Mouse (Mus musculus) forebrain, postnatal 0 days (tissue): ENCODE measurements around the gene Gabrb2. TPM values are rescaled to one million over a fixed set of nuclear protein-coding genes. Genes with fewer than 3 reads are reported as not detected.

Experiments used
- ATAC-seq: fragments of 200-750 bp; cut with Nextera tagmentation; 2 replicates; pipeline ENCODE4 v1.8.0; 2017; ENCODE audit warnings: mild to moderate bottlenecking, moderate library complexity
- DNase-seq: peaks from one replicate; pipeline ENCODE4 v3.0.0-alpha.2; 2015
- H3K27ac ChIP-seq: fragments of 300-500 bp; sonication (generic); 2 replicates; pipeline ENCODE4 v1.5.1; 2014; ENCODE audit warnings: low read depth, mild to moderate bottlenecking, antibody characterized with exemption, low read length, moderate library complexity, mixed read lengths
- H3K27me3 ChIP-seq: fragments of 300-500 bp; sonication (generic); 2 replicates; pipeline ENCODE4 v1.6.1; 2014; ENCODE audit warnings: mild to moderate bottlenecking, low read length, mixed read lengths; ENCODE audit not compliant: insufficient read depth
- H3K36me3 ChIP-seq: fragments of 300-500 bp; sonication (generic); 2 replicates; pipeline ENCODE4 v1.6.1; 2014; ENCODE audit warnings: mild to moderate bottlenecking, moderate library complexity; ENCODE audit not compliant: insufficient read depth
- H3K4me1 ChIP-seq: fragments of 300-500 bp; sonication (generic); 2 replicates; pipeline ENCODE4 v1.6.1; 2014; ENCODE audit warnings: antibody characterized with exemption; ENCODE audit not compliant: insufficient read depth
- H3K4me2 ChIP-seq: fragments of 300-500 bp; sonication (generic); 2 replicates; pipeline ENCODE4 v1.6.1; 2014; ENCODE audit warnings: low read depth, mild to moderate bottlenecking, moderate library complexity
- H3K4me3 ChIP-seq: fragments of 300-500 bp; sonication (generic); 2 replicates; pipeline ENCODE4 v1.5.1; 2014; ENCODE audit warnings: low read depth, low read length, mixed read lengths
- H3K9ac ChIP-seq: fragments of 300-500 bp; sonication (generic); 2 replicates; pipeline ENCODE4 v1.6.1; 2014; ENCODE audit warnings: mild to moderate bottlenecking
- H3K9me3 ChIP-seq: fragments of 300-500 bp; sonication (generic); 2 replicates; pipeline ENCODE4 v1.6.1; 2016; ENCODE audit warnings: low read length
- CTCF ChIP-seq: sonication (generic); IDR thresholded peaks from 2 replicates; pipeline ENCODE4 v1.5.1; 2016; ENCODE audit warnings: antibody characterized with exemption, control low read depth, low read depth
- WGBS: fragments of 180-500 bp; shearing (Covaris S2); extraction: QIAGEN DNeasy Blood & Tissue Kit; methylation state at CpG from one replicate; pipeline ENCODE4 v1.1.7; 2014; 5-methylcytosine and 5-hydroxymethylcytosine counted together
- polyA plus RNA-seq: library from polyadenylated mRNA; unstranded; fragments of >200 nt; fragmentation: Nextera tagmentation; extraction: Ambion mirVana; gene quantifications from 2 replicates; pipeline ENCODE4 v1.2.1, GENCODE M21; 2015
- total RNA-seq: library from RNA; depleted of rRNA; stranded (reverse); fragments of >200 nt; gene quantifications from 2 replicates; pipeline ENCODE4 v1.2.3, GENCODE M21; 2014

Gabrb2 gene
- total and polyA plus RNA-seq, 2 experiments from 2014 or later: 25.9 to 90.0 TPM

GRCm38 (mm10) chr11:42528226-42528881, 108.8 kb downstream of the Gabrb2 start:
- Histone ChIP-seq H3K9ac (no peak overlapping the region), H3K9me3 (no peaks in the 10 kb centered on the region), H3K4me3 (no peak overlapping the region), H3K4me1 (no peaks in the 10 kb centered on the region), H3K27me3 (no peaks in the 10 kb centered on the region), H3K36me3 (no peaks in the 10 kb centered on the region), H3K27ac (no peak overlapping the region), H3K4me2 (no peak overlapping the region)
- 91% methylated on average over 3 of the region's 3 CpGs for WGBS
- no peak for ATAC-seq
- no peak for TF ChIP-seq CTCF
- no peak for DNase-seq

GRCm38 (mm10) chr11:42532577-42532976, 113.0 kb downstream of the Gabrb2 start:
- DNase-seq (no peak), ATAC-seq (no peak)
- 46% methylated on average over 2 of the region's 2 CpGs for WGBS
- no peak for TF ChIP-seq CTCF
- Histone ChIP-seq H3K27ac (no peak overlapping the region), H3K9me3 (no peaks in the 10 kb centered on the region), H3K4me1 (no peaks in the 10 kb centered on the region), H3K4me2 (no peak overlapping the region), H3K36me3 (no peaks in the 10 kb centered on the region), H3K4me3 (no peak overlapping the region), H3K9ac (no peak overlapping the region), H3K27me3 (no peaks in the 10 kb centered on the region)

GRCm38 (mm10) chr11:42535286-42535685, 115.7 kb downstream of the Gabrb2 start:
- WGBS: 75% methylated on average over 5 of the region's 5 CpGs
- no peak overlapping the region for H3K4me3 ChIP-seq
- ATAC-seq (no peak), DNase-seq (no peak)
- no peak for TF ChIP-seq CTCF
- H3K9me3 ChIP-seq: no peaks in the 10 kb centered on the region
- H3K27ac ChIP-seq: no peak overlapping the region
- no peak overlapping the region for H3K9ac ChIP-seq
- H3K4me1 ChIP-seq: no peaks in the 10 kb centered on the region
- no peaks in the 10 kb centered on the region for H3K27me3 ChIP-seq
- H3K4me2 ChIP-seq: no peak overlapping the region
- no peaks in the 10 kb centered on the region for H3K36me3 ChIP-seq

GRCm38 (mm10) chr11:42535861-42536260, 116.3 kb downstream of the Gabrb2 start:
- no peaks in the 10 kb centered on the region for H3K36me3 ChIP-seq
- 94% methylated on average over 1 of the region's 1 CpGs for WGBS
- H3K9me3 ChIP-seq: no peaks in the 10 kb centered on the region
- TF ChIP-seq CTCF: no peak
- H3K27ac ChIP-seq: no peak overlapping the region
- H3K4me3 ChIP-seq: no peak overlapping the region
- no peaks in the 10 kb centered on the region for H3K27me3 ChIP-seq
- no peaks in the 10 kb centered on the region for H3K4me1 ChIP-seq
- DNase-seq (no peak), ATAC-seq (no peak)
- H3K4me2 ChIP-seq: no peak overlapping the region
- no peak overlapping the region for H3K9ac ChIP-seq

- TF ChIP-seq CTCF: no peak
- Histone ChIP-seq H3K4me2 (no peak overlapping the region), H3K27ac (no peak overlapping the region), H3K4me1 (no peaks in the 10 kb centered on the region), H3K9ac (no peak overlapping the region), H3K9me3 (no peaks in the 10 kb centered on the region), H3K27me3 (no peaks in the 10 kb centered on the region), H3K4me3 (no peak overlapping the region), H3K36me3 (no peaks in the 10 kb centered on the region)
- WGBS: 43% methylated on average over 2 of the region's 2 CpGs
- ATAC-seq (no peak), DNase-seq (no peak)
These were observed 123.3 kb downstream of the Gabrb2 start for GRCm38 (mm10) chr11:42542861-42543260.

- Histone ChIP-seq H3K9me3 (no peaks in the 10 kb centered on the region), H3K4me3 (no peak overlapping the region), H3K27me3 (no peaks in the 10 kb centered on the region), H3K4me1 (no peaks in the 10 kb centered on the region), H3K4me2 (no peak overlapping the region), H3K27ac (no peak overlapping the region), H3K9ac (no peak overlapping the region), H3K36me3 (no peaks in the 10 kb centered on the region)
- TF ChIP-seq CTCF: no peak
- WGBS: 61% methylated on average over 5 of the region's 5 CpGs
- ATAC-seq (no peak), DNase-seq (no peak)
These were observed 146.5 kb downstream of the Gabrb2 start for GRCm38 (mm10) chr11:42566023-42566422.

- Histone ChIP-seq H3K4me2 (no peak overlapping the region), H3K4me1 (no peaks in the 10 kb centered on the region), H3K36me3 (no peaks in the 10 kb centered on the region), H3K27ac (no peak overlapping the region), H3K27me3 (no peaks in the 10 kb centered on the region), H3K9ac (no peak overlapping the region), H3K4me3 (no peak overlapping the region), H3K9me3 (no peaks in the 10 kb centered on the region)
- DNase-seq: no peak
- ATAC-seq: no peak
- 48% methylated on average over 4 of the region's 4 CpGs for WGBS
- no peak for TF ChIP-seq CTCF
These were observed 151.9 kb downstream of the Gabrb2 start for GRCm38 (mm10) chr11:42571467-42571866.
